Mouse (Mus musculus): ENCODE measurements around the gene Creb1. TPM values are rescaled to one million over a fixed set of nuclear protein-coding genes. Genes with fewer than 3 reads are reported as not detected.
A peak's percentile ranks its signal among the peaks of the same experiment; 100 is the strongest.

Gene Creb1
- polyA plus RNA-seq, 1 experiment from 2014 or later: 31.4 TPM

DNA sequence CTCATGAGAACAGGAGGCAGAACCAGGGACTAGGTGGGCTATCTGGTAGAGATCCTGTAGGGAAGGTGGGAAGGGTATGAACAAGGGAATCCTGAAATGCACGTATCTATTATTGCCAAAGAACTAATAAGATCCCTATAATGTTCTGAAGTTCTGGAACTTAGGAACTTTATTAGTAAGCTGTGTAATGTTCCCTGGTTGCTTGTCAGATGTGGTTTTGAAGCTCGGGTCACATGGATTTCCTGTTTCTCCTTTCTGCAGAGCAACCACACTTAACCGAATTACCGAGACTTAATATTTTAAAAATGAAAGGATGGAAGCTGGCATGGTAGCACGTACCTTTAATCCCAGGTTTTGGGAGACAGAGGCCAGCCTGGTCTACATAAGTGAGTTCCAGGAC, 70.9 kb downstream of the Creb1 start:
- no peaks in the 10 kb centered on the region for H3K9me3 ChIP-seq (ENCODE audit: control insufficient read depth, low read length)
- H3K4me2 ChIP-seq: no peak overlapping the region
- H3K27me3 ChIP-seq (replicated peaks; ENCODE audit: control insufficient read depth, insufficient read depth, low read length): no peaks in the 10 kb centered on the region
- no peaks in the 10 kb centered on the region; the same call in 1 of the 2 replicates for H3K4me1 ChIP-seq (replicated peaks; ENCODE audit: control insufficient read depth, insufficient read depth, low read length)
- peaks cover 12% of the 10 kb centered on the region for H3K36me3 ChIP-seq (ENCODE audit: control insufficient read depth, insufficient read depth, low read length)
- no peak for DNase-seq (ENCODE audit: low spot score)
- no peak overlapping the region for H3K9ac ChIP-seq (ENCODE audit: low read depth, low read length)
- 73% methylated on average over 5 of the region's 5 CpGs for WGBS
- H3K27ac ChIP-seq (ENCODE audit: low read depth, low read length): no peak overlapping the region
- H3K4me3 ChIP-seq (ENCODE audit: low read depth, low read length): no peak overlapping the region
- ATAC-seq (replicated peaks; ENCODE audit: low FRiP score): no peak

- H3K9me3 ChIP-seq (ENCODE audit: control insufficient read depth, low read length): no peaks in the 10 kb centered on the region
- no peak overlapping the region; the same call in 1 of the 2 replicates for H3K9ac ChIP-seq (ENCODE audit: low read depth, low read length)
- H3K4me3 ChIP-seq (ENCODE audit: low read depth, low read length): no peak overlapping the region
- H3K27ac ChIP-seq (ENCODE audit: low read depth, low read length): peak overlapping the region; percentile 75
- peaks cover 16% of the 10 kb centered on the region for H3K4me1 ChIP-seq (replicated peaks; ENCODE audit: control insufficient read depth, insufficient read depth, low read length)
- H3K4me2 ChIP-seq: peak overlapping the region; percentile 43; the same call in 1 of the 2 replicates
- WGBS: 47% methylated on average over 4 of the region's 4 CpGs
- peaks cover 12% of the 10 kb centered on the region for H3K36me3 ChIP-seq (ENCODE audit: control insufficient read depth, insufficient read depth, low read length)
- ATAC-seq (replicated peaks; ENCODE audit: low FRiP score) (peak; percentile 87), DNase-seq (ENCODE audit: low spot score) (no peak)
- H3K27me3 ChIP-seq (replicated peaks; ENCODE audit: control insufficient read depth, insufficient read depth, low read length): no peaks in the 10 kb centered on the region
Observed at GRCm38 (mm10) chr1:64609145-64609544, 76.7 kb downstream of the Creb1 start.

DNA sequence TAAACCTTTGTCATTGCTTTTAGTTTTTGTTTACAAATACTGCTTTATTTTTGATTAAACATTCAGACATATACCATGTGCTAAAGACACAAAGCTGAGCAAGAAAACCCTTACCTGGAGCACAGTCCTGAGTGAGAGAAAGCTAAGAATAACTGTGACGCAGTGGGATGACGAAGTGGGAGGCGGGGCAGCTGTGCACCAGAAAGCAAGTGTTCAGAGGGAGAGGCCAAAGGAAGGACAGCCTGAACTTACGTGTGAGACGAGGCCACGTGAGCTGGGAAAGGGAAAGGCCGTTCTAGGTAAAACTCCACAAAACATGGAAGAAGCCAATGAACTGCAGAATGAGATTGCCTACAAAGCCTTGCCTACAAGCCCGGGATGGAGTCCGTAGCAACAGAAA, 77.5 kb downstream of the Creb1 start:
- H3K9ac ChIP-seq (ENCODE audit: low read depth, low read length): no peak overlapping the region
- WGBS: 86% methylated on average over 9 of the region's 9 CpGs
- H3K9me3 ChIP-seq (ENCODE audit: control insufficient read depth, low read length): no peaks in the 10 kb centered on the region
- DNase-seq (ENCODE audit: low spot score): no peak
- no peak for ATAC-seq (replicated peaks; ENCODE audit: low FRiP score)
- H3K36me3 ChIP-seq (ENCODE audit: control insufficient read depth, insufficient read depth, low read length): peaks cover 10% of the 10 kb centered on the region
- H3K4me1 ChIP-seq (replicated peaks; ENCODE audit: control insufficient read depth, insufficient read depth, low read length): peaks cover 16% of the 10 kb centered on the region
- peak overlapping the region; percentile 43; the same call in 1 of the 2 replicates for H3K4me2 ChIP-seq
- peak overlapping the region; percentile 75 for H3K27ac ChIP-seq (ENCODE audit: low read depth, low read length)
- H3K4me3 ChIP-seq (ENCODE audit: low read depth, low read length): no peak overlapping the region
- no peaks in the 10 kb centered on the region for H3K27me3 ChIP-seq (replicated peaks; ENCODE audit: control insufficient read depth, insufficient read depth, low read length)

- H3K27me3 ChIP-seq (replicated peaks; ENCODE audit: control insufficient read depth, insufficient read depth, low read length): no peaks in the 10 kb centered on the region
- H3K4me1 ChIP-seq (replicated peaks; ENCODE audit: control insufficient read depth, insufficient read depth, low read length): peaks cover 28% of the 10 kb centered on the region
- ATAC-seq (replicated peaks; ENCODE audit: low FRiP score) (no peak), DNase-seq (ENCODE audit: low spot score) (no peak)
- H3K9me3 ChIP-seq (ENCODE audit: control insufficient read depth, low read length): no peaks in the 10 kb centered on the region
- H3K36me3 ChIP-seq (ENCODE audit: control insufficient read depth, insufficient read depth, low read length): no peaks in the 10 kb centered on the region; the same call in 1 of the 2 replicates
- no peak overlapping the region for H3K27ac ChIP-seq (ENCODE audit: low read depth, low read length)
- no peak overlapping the region for H3K9ac ChIP-seq (ENCODE audit: low read depth, low read length)
- no peak overlapping the region for H3K4me2 ChIP-seq
- no peak overlapping the region for H3K4me3 ChIP-seq (ENCODE audit: low read depth, low read length)
- 85% methylated on average over 9 of the region's 9 CpGs for WGBS
Observed at GRCm38 (mm10) chr1:64614311-64614710, 81.9 kb downstream of the Creb1 start.

GRCm38 (mm10) chr1:64614801-64615345, 82.4 kb downstream of the Creb1 start:
- ATAC-seq (replicated peaks; ENCODE audit: low FRiP score) (no peak), DNase-seq (ENCODE audit: low spot score) (no peak)
- WGBS: 85% methylated on average over 10 of the region's 10 CpGs
- Histone ChIP-seq H3K4me3 (ENCODE audit: low read depth, low read length) (no peak overlapping the region), H3K4me1 (replicated peaks; ENCODE audit: control insufficient read depth, insufficient read depth, low read length) (peaks cover 22% of the 10 kb centered on the region), H3K9me3 (ENCODE audit: control insufficient read depth, low read length) (no peaks in the 10 kb centered on the region), H3K9ac (ENCODE audit: low read depth, low read length) (no peak overlapping the region), H3K36me3 (ENCODE audit: control insufficient read depth, insufficient read depth, low read length) (no peaks in the 10 kb centered on the region; the same call in 1 of the 2 replicates), H3K4me2 (no peak overlapping the region), H3K27me3 (replicated peaks; ENCODE audit: control insufficient read depth, insufficient read depth, low read length) (no peaks in the 10 kb centered on the region), H3K27ac (ENCODE audit: low read depth, low read length) (no peak overlapping the region)

GRCm38 (mm10) chr1:64615531-64615991, 83.1 kb downstream of the Creb1 start:
- Histone ChIP-seq H3K4me1 (replicated peaks; ENCODE audit: control insufficient read depth, insufficient read depth, low read length) (peaks cover 17% of the 10 kb centered on the region), H3K27me3 (replicated peaks; ENCODE audit: control insufficient read depth, insufficient read depth, low read length) (no peaks in the 10 kb centered on the region), H3K9me3 (ENCODE audit: control insufficient read depth, low read length) (no peaks in the 10 kb centered on the region), H3K9ac (ENCODE audit: low read depth, low read length) (no peak overlapping the region), H3K36me3 (ENCODE audit: control insufficient read depth, insufficient read depth, low read length) (no peaks in the 10 kb centered on the region; the same call in 1 of the 2 replicates), H3K27ac (ENCODE audit: low read depth, low read length) (no peak overlapping the region), H3K4me3 (ENCODE audit: low read depth, low read length) (no peak overlapping the region), H3K4me2 (no peak overlapping the region; the same call in 1 of the 2 replicates)
- no peak for DNase-seq (ENCODE audit: low spot score)
- ATAC-seq (replicated peaks; ENCODE audit: low FRiP score): no peak
- 92% methylated on average over 11 of the region's 11 CpGs for WGBS

DNA sequence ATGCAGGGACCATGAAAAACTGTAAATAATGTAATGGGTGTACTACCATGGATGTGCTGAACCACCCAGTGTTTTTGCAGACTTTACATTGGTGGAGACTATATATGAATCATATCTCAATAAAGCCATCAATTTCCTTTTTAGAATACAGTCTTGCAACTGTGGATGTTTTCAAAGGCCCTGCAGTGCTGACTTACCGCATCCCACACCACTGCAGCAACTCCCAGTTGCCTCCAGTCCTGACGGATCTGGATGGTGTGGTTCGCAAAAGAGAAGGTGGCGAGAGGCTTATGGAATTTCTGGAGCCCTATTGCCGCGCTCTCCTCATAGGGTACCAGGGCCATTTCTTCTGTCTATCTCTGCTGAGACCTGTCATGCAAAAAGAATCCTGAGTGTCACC, 83.6 kb downstream of the Creb1 start:
- DNase-seq (ENCODE audit: low spot score): no peak
- Histone ChIP-seq H3K27ac (ENCODE audit: low read depth, low read length) (no peak overlapping the region; the same call in 1 of the 2 replicates), H3K27me3 (replicated peaks; ENCODE audit: control insufficient read depth, insufficient read depth, low read length) (no peaks in the 10 kb centered on the region), H3K4me1 (replicated peaks; ENCODE audit: control insufficient read depth, insufficient read depth, low read length) (peaks cover 17% of the 10 kb centered on the region), H3K36me3 (ENCODE audit: control insufficient read depth, insufficient read depth, low read length) (no peaks in the 10 kb centered on the region; the same call in 1 of the 2 replicates), H3K4me2 (peak overlapping the region; percentile 88), H3K4me3 (ENCODE audit: low read depth, low read length) (peak overlapping the region; percentile 82), H3K9me3 (ENCODE audit: control insufficient read depth, low read length) (no peaks in the 10 kb centered on the region), H3K9ac (ENCODE audit: low read depth, low read length) (peak overlapping the region; percentile 96)
- 83% methylated on average over 6 of the region's 6 CpGs for WGBS
- no peak for ATAC-seq (replicated peaks; ENCODE audit: low FRiP score)

GRCm38 (mm10) chr1:64616531-64616880, 84.1 kb downstream of the Creb1 start:
- Histone ChIP-seq H3K27ac (ENCODE audit: low read depth, low read length) (peak overlapping the region; percentile 96), H3K4me2 (peak overlapping the region; percentile 88), H3K9me3 (ENCODE audit: control insufficient read depth, low read length) (no peaks in the 10 kb centered on the region), H3K36me3 (ENCODE audit: control insufficient read depth, insufficient read depth, low read length) (no peaks in the 10 kb centered on the region; the same call in 1 of the 2 replicates), H3K27me3 (replicated peaks; ENCODE audit: control insufficient read depth, insufficient read depth, low read length) (no peaks in the 10 kb centered on the region), H3K9ac (ENCODE audit: low read depth, low read length) (peak overlapping the region; percentile 96), H3K4me3 (ENCODE audit: low read depth, low read length) (peak overlapping the region; percentile 82), H3K4me1 (replicated peaks; ENCODE audit: control insufficient read depth, insufficient read depth, low read length) (peaks cover 17% of the 10 kb centered on the region)
- DNase-seq (ENCODE audit: low spot score) (no peak), ATAC-seq (replicated peaks; ENCODE audit: low FRiP score) (peak; percentile 22)
- WGBS: 10% methylated on average over 8 of the region's 8 CpGs

All from liver, embryonic 11.5 days (tissue).